Mouse (Mus musculus) heart, postnatal 14 days (tissue): ENCODE measurements around the gene Gkn1. TPM values are rescaled to one million over a fixed set of nuclear protein-coding genes. Genes with fewer than 3 reads are reported as not detected.

Experiments used
- DNase-seq, 2 experiments: peaks; one replicate each; pipeline ENCODE4 v3.0.0; 2021 to 2022
- intact Hi-C: fragments of 180-260 bp; cut with DNase I; formaldehyde crosslinking; loops from one replicate; pipeline ENCODE4 v1.15.1; 2025
- long read RNA-seq, 2 experiments: library from polyadenylated mRNA; stranded (forward); transcript quantifications; one replicate each; pipeline ENCODE4 v2.0.0; 2021
- total RNA-seq, 2 experiments: library from RNA; stranded (reverse); gene quantifications; 2 replicates each; pipeline ENCODE4 v1.2.3; 2021

The Gkn1 gene
- not detected for total RNA-seq
- long read RNA-seq, experiment 1, result 0 reads
- long read RNA-seq, experiment 2, partial matches to known transcripts, result 0 of 1 reads
- long read RNA-seq, experiment 2, other reads (novel, unspliced or antisense), result 0 of 1 reads

DNA sequence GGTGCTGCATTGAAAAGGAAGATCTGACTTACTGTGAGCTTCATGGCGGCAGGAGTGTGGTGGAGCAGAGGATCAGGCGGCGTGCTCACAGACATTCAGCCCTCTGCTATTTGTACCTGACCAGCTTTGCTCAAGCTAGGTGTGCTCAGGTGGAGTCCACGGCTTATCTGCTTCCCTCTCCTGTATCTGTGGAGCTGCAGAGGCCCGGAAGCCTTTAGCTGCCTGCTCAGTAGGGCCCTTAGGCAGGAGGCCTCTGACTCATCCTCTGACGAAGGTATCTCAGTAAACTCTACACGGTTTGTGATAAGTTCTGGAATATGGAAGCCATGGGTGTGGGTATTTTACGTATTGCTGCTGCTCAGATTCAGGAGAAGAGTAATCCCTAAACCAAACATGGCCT, at the start of gene Gkn1:
TSS of gene Gkn1 (minus strand) at position 114 of the 400 bp plus-strand sequence.
- intact Hi-C loops, result no loop called here
- no peak for DNase-seq

DNA sequence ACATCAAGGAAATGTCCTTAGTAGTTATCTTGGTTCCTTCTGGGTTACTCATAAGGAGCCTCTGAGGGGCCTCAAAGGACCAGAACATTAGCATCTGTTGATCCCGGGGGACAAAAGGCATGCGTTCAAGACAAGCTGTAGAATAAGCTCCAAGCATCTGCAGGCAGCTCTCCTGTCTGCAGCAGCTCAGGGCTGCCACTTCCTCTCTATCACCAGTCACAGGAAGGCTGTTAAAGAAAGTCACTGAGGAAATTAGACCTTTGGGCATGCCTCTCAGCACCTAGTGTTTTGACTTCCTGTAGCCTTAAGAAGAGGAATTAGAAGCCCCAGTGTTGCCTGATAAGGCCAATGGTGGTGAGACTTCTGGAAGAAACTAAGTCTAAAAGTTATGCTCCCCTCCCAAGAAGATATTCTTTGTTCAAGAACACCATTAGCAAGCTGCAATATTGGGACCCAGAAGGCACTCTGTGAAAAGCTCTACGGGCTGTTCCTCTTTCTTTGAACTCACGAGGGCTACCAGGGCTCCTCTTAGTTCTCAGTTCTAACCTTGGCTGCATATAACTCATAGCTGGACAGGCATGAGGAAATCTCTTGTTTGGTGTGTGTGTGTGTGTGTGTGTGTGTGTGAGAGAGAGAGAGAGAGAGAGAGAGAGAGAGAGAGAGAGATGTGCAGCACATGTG, 49.3 kb upstream of the Gkn1 start:
- DNase-seq, result no peak
- intact Hi-C loops, result loop anchor here (5.0 kb wide), 2 partner anchors 122 to 272 kb away; partner anchors contain the start of gene Aplf

DNA sequence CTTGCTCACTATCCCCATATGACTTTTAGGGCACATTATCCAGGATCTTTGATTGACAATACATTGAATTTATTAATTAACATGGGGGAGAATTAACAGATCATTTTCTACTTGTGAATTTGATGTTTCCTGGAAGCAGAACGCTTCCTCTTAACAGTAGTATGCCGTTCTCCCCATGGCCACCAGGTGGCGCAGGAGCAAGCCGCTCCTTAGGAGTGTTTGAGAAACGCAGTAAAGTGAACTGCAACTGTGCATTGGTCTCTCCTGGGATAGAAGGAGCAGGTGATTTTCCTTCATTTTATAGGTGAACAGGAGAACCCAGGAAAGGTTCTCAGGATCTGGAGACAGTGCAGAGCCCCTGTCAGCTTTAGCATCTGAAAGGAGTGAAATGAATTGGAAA, 48.4 kb upstream of the Gkn1 start:
- DNase-seq, result peak; percentile 76 to 84
- intact Hi-C loops, result loop anchor here (5.0 kb wide), 2 partner anchors 123 to 273 kb away; partner anchors contain the start of gene Aplf

DNA sequence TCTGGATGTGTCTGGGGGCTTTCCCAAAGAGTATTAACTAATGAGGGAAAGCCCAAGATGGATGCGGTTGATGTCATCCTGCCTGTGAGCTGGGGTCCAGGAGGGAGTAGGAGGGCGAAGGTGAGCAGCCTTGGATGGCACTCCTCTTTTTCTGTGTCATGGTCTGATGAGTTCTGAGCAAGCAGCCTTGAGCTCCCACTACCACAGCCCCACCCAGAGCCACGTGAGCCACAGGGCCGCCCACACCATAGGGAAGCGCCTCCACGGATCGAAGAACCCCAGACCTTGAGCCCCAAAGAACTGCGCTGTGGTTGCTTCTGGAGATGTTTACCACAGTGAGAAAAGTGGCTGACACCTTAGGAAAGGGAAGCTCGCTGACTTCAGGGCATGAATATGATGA, 44.0 kb upstream of the Gkn1 start:
- intact Hi-C loops, result loop anchor here (5.0 kb wide), 2 partner anchors 128 to 278 kb away; partner anchors contain the start of gene Aplf
- DNase-seq, result no peak

DNA sequence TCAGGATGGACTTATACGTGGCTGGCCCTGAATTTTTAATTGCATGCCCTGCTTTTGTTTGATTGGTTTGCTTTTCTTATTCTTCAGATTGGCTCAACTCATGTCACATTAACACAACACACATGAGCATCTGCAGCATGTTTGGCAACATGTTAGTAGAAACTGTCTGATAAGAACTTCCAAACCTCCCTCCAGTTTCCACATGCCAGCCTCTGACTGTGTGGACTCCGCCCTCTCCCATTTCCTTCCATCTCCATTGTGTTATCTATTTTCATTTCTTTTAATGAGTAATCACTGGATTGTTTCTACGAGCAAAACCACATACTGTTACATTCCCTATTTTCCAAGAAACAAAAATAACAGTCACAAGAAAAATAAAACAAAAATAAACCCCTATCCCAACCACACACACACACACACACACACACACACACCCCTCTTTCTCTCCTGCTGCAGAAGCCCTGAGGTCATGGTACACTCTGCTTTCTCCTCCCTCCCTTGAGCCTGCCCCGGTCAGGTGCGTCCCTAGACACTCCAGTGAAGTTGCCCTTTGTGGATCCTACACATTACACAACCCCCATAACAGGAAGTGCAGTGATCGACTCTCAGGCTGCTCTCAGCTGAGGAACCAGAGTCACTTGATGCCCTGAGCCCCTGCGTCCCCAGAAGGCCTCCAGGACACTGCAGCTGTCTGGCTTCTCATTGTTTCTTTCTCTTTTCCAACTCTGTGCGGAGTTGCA, 42.9 kb upstream of the Gkn1 start:
- DNase-seq, result no peak
- intact Hi-C loops, result no loop called here

DNA sequence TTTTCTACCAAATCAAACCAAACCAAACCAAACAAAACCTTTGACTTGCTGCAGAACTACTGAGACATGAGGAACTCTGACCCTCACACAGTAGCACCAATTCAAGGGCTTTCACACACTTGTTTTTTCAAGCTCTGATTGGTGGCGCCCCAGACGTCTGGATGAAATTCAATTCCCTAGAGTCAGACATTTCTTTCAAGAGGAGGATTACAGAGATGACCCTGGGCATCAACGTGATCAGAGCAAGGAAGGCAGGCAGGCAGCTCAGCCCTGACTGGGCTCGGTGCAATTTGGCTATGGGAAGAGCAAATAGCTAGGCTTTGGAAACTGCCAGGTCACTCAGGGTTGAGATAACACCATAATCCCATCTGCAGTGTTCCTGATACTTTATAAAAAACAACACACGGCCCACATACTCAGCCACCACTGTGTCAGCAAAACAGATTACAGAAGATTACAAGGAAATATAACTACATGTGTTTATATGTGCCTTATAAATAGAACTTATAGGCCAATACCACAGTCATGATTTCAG, 38.8 kb upstream of the Gkn1 start:
- DNase-seq, result no peak
- intact Hi-C loops, result loop anchor here (5.0 kb wide), 1 partner anchor 52 kb away; the partner anchor contains the start of gene Antxr1

DNA sequence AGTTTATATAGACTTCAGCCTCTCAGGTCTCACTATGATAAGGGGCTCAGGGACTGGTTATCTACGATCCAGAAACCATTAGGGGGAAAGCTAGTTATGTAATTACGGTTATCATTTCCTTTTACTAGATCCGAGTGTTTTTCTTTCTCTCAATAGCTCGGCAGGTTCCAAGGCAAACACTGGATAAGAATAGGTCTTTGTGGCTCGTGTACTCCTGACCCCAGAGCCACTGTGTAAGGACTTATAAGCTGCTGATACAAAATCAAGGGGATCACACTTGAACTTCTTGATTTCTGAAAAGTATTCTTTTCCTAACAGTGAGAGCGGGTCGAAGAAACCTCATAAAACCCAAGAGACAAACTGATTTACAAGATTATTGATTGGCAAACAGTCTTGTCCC, 38.1 kb upstream of the Gkn1 start, which contains the start of gene Gkn3:
TSS of gene Gkn3 (minus strand) at position 59 of the 400 bp plus-strand sequence.
- DNase-seq, result no peak
- intact Hi-C loops, result loop anchor here (5.0 kb wide), 1 partner anchor 52 kb away; the partner anchor contains the start of gene Antxr1

DNA sequence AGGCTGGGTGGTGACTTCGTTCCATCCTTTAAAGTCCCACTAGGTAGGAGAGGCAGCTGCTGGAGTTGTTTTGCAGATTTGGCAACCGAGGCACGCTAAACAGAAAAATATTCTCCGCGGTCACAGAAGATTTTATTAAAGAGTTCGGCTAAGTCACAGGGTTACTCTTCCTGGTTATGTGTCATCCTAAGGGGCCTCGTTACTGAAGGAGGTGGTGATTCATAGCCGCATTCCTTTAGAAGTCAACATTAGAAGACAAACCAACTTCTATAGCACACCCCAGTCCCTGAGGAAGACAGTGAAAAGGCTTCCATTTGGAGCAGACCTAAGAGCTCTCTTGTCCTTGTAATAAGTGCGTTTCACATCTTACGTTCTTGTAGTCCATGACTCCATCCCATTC, 35.9 kb upstream of the Gkn1 start:
- DNase-seq, result no peak
- intact Hi-C loops, result loop anchor here (1.0 to 5.0 kb wide), 2 partner anchors 49 to 285 kb away; partner anchors contain the start of gene Antxr1

DNA sequence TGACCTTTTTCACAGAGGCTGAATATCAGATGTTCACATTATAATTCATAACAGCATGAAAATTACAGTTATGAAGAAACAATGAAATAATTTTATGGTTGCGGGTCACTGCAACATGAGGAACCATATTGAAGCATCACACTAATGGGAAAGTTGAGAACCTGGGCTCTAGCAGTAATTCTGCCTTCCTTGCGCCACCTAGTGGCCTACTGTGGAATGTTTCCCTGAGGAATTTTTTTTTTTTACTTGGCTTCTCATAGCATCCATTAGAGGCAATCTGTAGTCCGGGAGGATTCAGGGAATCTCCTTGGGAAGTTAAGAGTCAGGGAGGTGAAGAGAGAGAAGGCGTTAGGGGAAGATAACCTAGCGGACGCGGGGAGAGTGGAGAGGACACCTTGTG, 35.5 kb upstream of the Gkn1 start:
- intact Hi-C loops, result loop anchor here (1.0 to 5.0 kb wide), 2 partner anchors 49 to 285 kb away; partner anchors contain the start of gene Antxr1
- peak; percentile 65 to 82 for DNase-seq

DNA sequence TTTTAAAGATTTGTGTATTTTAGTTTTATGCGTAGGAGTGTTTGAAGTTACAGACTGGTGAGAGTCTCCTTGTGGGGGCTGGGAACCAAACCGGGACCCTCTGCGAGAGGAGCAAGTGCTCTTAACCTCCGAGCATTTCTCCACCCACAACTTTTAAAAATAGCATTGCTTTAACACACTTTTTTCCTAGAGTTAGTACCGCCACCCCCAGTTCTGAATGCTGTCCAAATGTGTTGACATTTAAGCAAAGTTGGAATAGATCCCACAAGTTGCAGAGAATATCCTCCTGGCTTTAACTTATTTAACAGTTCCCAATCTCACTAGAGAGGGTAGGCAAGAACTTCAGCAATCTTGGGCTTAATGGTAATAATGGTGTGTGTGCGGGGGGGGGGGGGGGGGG, 34.0 kb upstream of the Gkn1 start:
- intact Hi-C loops, result loop anchor here (5.0 kb wide), 1 partner anchor 47 kb away; the partner anchor contains the start of gene Antxr1
- DNase-seq, result no peak

DNA sequence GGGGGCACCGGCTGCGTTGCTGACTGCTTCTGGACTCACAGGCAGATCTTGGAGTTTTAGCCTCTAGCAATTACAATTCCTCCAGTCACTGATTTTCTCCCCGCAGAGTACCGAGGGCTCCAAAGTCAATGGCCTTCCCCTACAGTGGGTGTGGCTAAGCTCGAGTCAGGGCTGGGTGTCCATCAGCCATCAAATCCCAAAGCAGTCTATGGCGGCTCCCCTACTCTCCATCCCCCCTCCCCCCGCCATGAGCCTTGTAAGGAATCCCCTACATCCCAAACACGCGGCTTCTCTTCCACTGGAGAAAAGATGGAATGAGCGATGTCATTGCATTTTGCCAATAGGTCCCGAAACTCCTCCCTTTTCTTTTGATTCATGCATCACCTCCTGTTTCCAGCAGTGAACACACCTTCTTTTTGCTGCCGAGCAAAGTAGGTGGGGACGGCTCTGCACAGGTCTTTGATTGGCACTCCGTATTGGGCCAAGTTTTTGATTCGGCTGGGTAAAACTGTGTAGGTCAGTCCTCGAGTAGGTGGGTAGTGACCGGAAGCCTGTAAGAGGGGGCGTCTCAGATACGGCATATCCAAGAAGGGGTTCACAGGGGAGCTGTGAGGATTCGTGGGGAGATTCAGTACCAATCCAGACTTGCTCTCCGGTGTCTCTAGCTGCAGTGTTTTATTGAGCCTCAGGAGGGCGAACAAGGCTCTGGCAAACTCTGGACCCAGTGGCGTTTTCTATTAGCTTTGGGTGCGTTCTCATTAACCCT, 33.4 kb upstream of the Gkn1 start:
- peak in 1 of 2 experiments; percentile 33 for DNase-seq

DNA sequence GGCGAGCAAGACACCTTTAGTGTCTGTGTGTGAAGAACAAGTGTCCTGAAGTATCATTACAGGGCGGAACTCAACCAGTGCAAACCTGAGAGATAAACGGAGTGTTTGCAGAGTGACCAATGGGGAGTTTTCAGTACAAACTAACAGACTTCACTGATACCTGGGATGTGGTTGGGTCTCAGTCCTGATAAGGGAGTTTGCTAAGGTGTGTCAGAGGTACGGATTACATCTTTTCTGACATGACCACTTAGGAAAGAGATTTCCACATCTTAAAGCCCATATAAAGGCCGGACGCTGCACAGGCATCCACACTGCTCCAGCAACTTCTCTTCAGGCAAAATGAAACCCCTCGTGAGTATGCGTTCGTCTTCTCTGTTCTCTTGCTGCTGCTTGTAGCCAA, 22.3 kb upstream of the Gkn1 start, which contains the start of gene Gkn2:
TSS of gene Gkn2 (plus strand) at position 301 of the 400 bp plus-strand sequence.
- DNase-seq, result no peak
- intact Hi-C loops, result no loop called here

More for the DNA sequence above, 33.4 kb upstream of the Gkn1 start:
- intact Hi-C loops, result no loop called here

DNA sequence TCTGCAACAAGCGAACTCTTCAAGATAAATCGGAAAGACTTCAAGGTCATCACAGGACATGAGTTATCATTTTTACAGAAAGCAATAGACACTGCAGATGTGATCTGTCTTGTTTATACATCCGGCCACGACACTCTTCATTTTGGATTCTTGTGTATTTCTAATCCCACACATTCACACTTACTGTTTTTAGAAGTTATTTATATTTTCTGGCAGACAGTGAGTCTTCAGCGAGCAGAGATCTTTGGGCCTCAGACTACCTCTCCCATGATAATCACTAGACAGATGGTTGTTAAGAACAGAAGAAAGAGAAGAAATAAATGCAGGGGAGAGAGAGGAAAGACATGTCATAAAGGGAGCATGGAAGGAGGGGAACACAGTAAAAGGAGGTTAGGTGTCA, 18.5 kb upstream of the Gkn1 start:
- intact Hi-C loops, result no loop called here
- no peak for DNase-seq

DNA sequence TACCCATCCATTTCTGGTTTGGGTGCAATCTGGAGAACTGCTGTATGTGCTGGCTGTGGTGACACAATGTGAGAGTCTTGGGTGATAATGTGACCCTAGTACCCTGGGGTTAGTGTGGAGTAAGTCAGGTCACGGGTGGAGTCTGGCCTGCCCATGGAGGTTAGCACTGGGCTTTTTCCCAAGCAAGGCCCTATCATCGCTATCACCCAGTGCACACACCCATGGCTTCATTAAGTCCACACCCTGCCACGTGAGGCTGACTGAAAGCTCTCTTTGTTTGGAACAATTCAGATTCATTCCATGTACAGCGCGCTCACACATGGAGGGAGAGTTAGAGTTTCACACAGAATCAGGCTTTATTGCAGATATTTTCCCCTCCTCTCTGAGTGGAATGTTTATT, 3.7 kb upstream of the Gkn1 start:
- intact Hi-C loops, result no loop called here
- DNase-seq, result no peak

DNA sequence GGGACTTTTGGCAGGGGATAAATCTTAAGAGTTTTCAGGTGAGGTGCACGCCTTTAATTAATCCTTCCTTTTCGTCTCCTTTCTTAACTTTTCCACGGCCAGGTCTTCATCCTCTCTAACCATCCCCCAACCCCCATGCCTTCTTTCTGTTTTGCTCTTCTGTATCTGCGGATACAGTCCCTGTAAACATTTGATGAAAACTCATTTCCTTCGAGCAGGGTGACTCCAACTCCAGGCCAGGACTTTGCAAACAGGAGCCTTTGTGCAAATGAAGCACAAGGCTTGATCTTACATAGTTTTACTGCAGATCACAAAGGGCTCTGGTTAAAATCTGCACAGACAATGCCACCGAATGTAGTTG, 14.8 kb downstream of the Gkn1 start:
- intact Hi-C loops, result loop anchor here (1.0 to 5.0 kb wide), 2 partner anchors 51 to 235 kb away; partner anchors contain the start of gene Gkn3
- no peak for DNase-seq

DNA sequence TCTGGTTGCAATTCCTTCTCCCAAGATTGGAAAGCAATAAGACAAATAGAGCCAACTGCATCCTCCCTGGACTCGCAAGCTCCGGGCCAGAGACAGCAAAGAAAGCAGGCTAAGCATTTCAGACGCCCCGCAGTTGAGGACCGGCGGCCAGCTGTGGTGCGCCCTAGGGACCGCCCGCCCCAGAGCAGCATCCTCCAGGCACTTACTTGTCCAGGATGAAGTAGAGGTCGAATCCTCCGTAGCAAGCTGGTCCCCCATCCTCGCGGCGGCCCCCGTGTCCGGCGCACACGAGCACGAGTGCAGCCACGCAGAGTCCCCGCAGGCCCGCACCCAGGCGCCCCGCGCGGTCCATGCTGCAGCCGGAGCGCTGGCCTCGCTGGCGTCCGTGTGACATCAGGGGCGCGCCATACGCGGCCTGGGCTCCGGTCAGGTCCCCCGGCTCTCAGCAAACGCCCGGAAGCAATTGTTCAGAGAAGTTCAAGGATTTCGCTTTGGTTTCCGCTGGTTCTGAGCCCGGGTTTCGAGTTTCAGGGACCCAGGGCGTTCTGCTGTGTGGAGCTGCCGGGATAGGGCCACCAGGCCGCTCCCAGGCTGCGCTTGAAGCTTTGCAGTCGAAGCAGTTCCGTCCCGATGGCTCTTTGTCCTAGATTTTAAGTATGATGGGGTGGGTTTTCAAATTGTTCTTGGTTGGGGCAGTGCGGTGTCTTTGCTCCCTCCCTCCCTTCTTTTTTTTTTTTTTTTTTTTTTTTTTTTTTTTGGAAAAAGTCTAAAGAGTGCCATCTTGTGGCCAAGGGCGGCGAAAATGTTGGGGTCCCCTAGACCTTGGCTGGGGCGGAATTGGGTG, 15.4 kb downstream of the Gkn1 start, which contains the start of gene Antxr1:
TSS of gene Antxr1 (minus strand) at position 731 of the 844 bp plus-strand sequence.
- peak; percentile 61 to 68 for DNase-seq
- intact Hi-C loops, result loop anchor here (1.0 to 5.0 kb wide), 2 partner anchors 52 to 234 kb away; partner anchors contain the start of gene Gkn3

DNA sequence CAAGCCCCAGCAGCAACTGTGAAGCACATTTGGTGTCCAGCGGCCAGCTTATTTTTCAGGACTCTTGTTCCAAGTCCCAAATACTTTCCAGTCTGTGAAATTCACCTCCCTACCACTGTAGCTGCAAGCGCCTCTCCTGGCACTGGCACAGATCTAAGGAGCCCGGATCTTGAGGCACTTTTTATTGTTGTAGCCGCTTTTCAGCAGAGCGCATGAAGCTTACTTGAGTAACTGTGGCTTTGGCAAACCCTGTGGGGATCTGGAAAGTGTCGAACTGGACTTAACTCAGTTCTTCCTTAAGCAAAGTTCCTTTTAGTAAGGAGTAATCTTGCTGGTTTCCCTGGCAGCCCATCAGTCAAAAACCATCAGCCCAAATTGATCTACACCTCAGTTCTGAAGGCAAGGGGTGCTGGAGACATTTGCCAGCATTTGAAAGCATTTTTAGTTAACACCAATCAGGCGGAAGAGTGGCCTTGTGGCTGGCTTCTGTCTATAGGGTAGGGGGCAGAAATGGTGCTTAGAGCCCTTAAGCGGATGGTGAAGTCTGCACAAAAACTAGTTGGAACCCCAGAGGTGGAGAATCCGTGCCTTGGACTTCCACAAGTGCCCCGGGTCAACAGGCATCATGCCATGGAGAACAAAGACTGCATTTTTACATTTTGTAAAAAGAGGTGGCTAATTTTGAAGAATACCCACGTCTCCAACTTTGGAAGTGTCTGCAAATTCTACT, 16.2 kb downstream of the Gkn1 start:
- peak in 1 of 2 experiments; percentile 40 for DNase-seq
- intact Hi-C loops, result loop anchor here (1.0 to 5.0 kb wide), 2 partner anchors 53 to 233 kb away; partner anchors contain the start of gene Gkn3

DNA sequence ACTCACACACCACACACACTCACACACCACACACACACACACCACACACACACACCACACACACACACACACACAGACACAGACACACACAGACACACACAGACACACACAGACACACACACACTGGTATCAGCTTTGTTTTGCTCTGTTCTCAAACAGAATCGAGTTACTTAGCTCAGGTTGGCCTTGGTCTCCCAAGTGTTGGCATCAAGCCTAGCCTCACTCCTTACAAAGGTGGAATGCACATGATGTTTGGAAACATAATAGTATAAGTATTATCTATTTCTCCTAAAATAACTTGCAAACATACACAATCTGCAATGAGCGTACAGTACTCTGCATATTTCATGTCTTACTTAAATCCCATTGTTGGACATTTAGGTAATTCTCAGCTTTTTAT, 18.4 kb downstream of the Gkn1 start:
- no peak for DNase-seq
- intact Hi-C loops, result no loop called here
